In the genomic region with DNA sequence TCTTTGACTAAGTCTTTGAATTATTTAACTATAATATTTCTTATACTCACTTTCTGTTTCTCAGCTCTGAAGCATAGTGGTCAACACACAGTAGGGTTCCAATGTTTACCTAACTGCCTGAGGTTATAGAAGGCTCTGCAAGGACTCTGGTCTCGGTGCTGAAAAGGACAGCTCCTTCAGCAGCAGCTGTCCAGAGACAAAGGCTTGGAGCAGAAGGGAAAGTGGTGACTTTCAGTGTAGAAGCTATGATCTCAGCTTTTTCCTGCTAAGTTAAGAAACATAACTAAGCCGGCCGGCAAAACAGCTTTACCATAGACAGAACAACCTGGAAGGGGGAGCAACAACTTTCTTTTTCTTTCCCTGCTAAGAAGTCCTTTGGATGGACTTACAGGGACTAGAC, we compare ENCODE assay signal across 10 mouse cellular contexts. TPM values are rescaled to one million over a fixed set of nuclear protein-coding genes. Genes with fewer than 3 reads are reported as not detected.
DNase-seq lines count a peak whose midpoint lies in the region; ATAC-seq and TF ChIP-seq lines count a peak whose summit lies in the region.
"Had no signal": no experiment of that assay in that cellular context is flagged by ENCODE, and none has a peak within 500 bp of the region (broad histone marks: within the 10 kb centered on the region; RNA-seq: fewer than 3 reads in every experiment).

No protein-coding gene starts in this region.

- H3K9me3 ChIP-seq in CH12.LX (replicated peaks; ENCODE audit: low read length), result peaks cover 3% of the 10 kb centered on the region
- no peaks in the 10 kb centered on the region for H3K9me3 ChIP-seq in limb, embryonic 10.5 days (replicated peaks)
- no peaks in the 10 kb centered on the region for H3K9me3 ChIP-seq in forebrain, embryonic 15.5 days

- no peak for TF ChIP-seq EP300 in CH12.LX (IDR thresholded peaks at IDR 0.05; ENCODE audit: low read length)

- no peak overlapping the region for H3K9ac ChIP-seq in CH12.LX (ENCODE audit: insufficient read depth, low read depth)
- no peak overlapping the region for H3K9ac ChIP-seq in forebrain, embryonic 15.5 days (replicated peaks)
- H3K9ac ChIP-seq: liver, postnatal 0 days had no signal

- peaks cover 26% of the 10 kb centered on the region for H3K27me3 ChIP-seq in CH12.LX (replicated peaks)
- H3K27me3 ChIP-seq in limb, embryonic 10.5 days (ENCODE audit: low read depth, poor library complexity, severe bottlenecking), result peaks cover 33% of the 10 kb centered on the region
- no peaks in the 10 kb centered on the region for H3K27me3 ChIP-seq in forebrain, embryonic 15.5 days

- H3K79me2 ChIP-seq in CH12.LX (replicated peaks; ENCODE audit: control insufficient read depth, extremely low read depth, insufficient read depth, poor library complexity, severe bottlenecking), result no peaks in the 10 kb centered on the region

- no peak for TF ChIP-seq RAD21 in CH12.LX (IDR thresholded peaks at IDR 0.05; ENCODE audit: low read depth, low read length)

- H3K4me1 ChIP-seq in CH12.LX (ENCODE audit: control insufficient read depth in 1 of 2, insufficient read depth in 2 of 2), result peaks cover 7% of the 10 kb centered on the region in 2 experiments
- peaks cover 12% of the 10 kb centered on the region for H3K4me1 ChIP-seq in limb, embryonic 10.5 days
- peaks cover 21% of the 10 kb centered on the region for H3K4me1 ChIP-seq in forebrain, embryonic 15.5 days

- ATAC-seq in forebrain, embryonic 15.5 days (replicated peaks), result no peak
- ATAC-seq: liver, postnatal 0 days had no signal

- H3K4me3 ChIP-seq in CH12.LX (replicated peaks in 1 of 3; ENCODE audit: low read depth in 2 of 3, low read length in 2 of 3, poor library complexity in 1 of 3), result no peak overlapping the region
- H3K4me3 ChIP-seq in limb, embryonic 10.5 days, result no peak overlapping the region
- no peak overlapping the region for H3K4me3 ChIP-seq in forebrain, embryonic 15.5 days

- in situ Hi-C loops in CH12.LX (cut with MboI; ENCODE audit: low pct_ligation_motif_present, low pct_unique_long_range_greater_than_20kb, low sequenced_read_pairs), result no loop called here

- DNase-seq in kidney, postnatal 10 days, result peak; percentile 57
- no peak for DNase-seq in kidney, adult 8-10 months
- DNase-seq in CH12.LX (ENCODE audit: extremely low read depth) (peak; percentile 25), NIH3T3 (ENCODE audit: low read depth) (peak; percentile 80)
- DNase-seq in limb, embryonic 10.5 days (ENCODE audit: low spot score), result peak; percentile 60
- DNase-seq in cerebellum, adult 11-12 months, result no peak
- DNase-seq: cerebellum, postnatal 36 days; layer of hippocampus, adult 9-11 months; liver, postnatal 0 days had no signal

- no peak for TF ChIP-seq CTCF in CH12.LX (conservative IDR thresholded peaks at IDR 0.05 in 1 of 2, IDR thresholded peaks at IDR 0.05 in 1 of 2; ENCODE audit: low read depth in 2 of 2, low read length in 2 of 2)

- 62% methylated on average over 3 of the region's 3 CpGs for WGBS in limb, embryonic 10.5 days
- 52% methylated on average over 3 of the region's 3 CpGs for WGBS in forebrain, embryonic 15.5 days

- no peaks in the 10 kb centered on the region for H3K36me3 ChIP-seq in CH12.LX (replicated peaks in 1 of 2; ENCODE audit: control insufficient read depth in 1 of 2, insufficient read depth in 1 of 2, low read length in 1 of 2)
- H3K36me3 ChIP-seq in limb, embryonic 10.5 days, result no peaks in the 10 kb centered on the region
- peaks cover 8% of the 10 kb centered on the region; the same call in 1 of the 2 replicates for H3K36me3 ChIP-seq in forebrain, embryonic 15.5 days

- H3K4me2 ChIP-seq in CH12.LX (ENCODE audit: insufficient read depth, low read depth, poor library complexity, severe bottlenecking), result no peak overlapping the region
- no peak overlapping the region for H3K4me2 ChIP-seq in forebrain, embryonic 15.5 days (replicated peaks)

- dilution Hi-C loops in CH12.LX (cut with MboI; ENCODE audit: extremely low pct_ligation_motif_present, extremely low pct_unique_long_range_greater_than_20kb, low sequenced_read_pairs), result no loop called here

- no peak for TF ChIP-seq POLR2A in CH12.LX (IDR thresholded peaks at IDR 0.05; ENCODE audit: low read depth, low read length)

- H3K27ac ChIP-seq in CH12.LX (ENCODE audit: insufficient read depth, low read depth), result no peak overlapping the region
- no peak overlapping the region for H3K27ac ChIP-seq in limb, embryonic 10.5 days
- no peak overlapping the region for H3K27ac ChIP-seq in forebrain, embryonic 15.5 days (replicated peaks)

TF ChIP-seq in CH12.LX, 34 proteins besides CTCF, POLR2A, EP300 and RAD21:
- no peak for TF ChIP-seq MXI1 (IDR thresholded peaks at IDR 0.05; ENCODE audit: low read depth, low read length)
- TF ChIP-seq HCFC1 (IDR thresholded peaks at IDR 0.05; ENCODE audit: low read depth, low read length), result no peak
- TF ChIP-seq BHLHE40 (IDR thresholded peaks at IDR 0.05; ENCODE audit: low read depth, low read length), result no peak
- no peak for TF ChIP-seq KAT2A (IDR thresholded peaks at IDR 0.05; ENCODE audit: insufficient replicate concordance, low read length)
- no peak for TF ChIP-seq UBTF (IDR thresholded peaks at IDR 0.05; ENCODE audit: low read depth, low read length)
- peak; percentile 92 for TF ChIP-seq SIN3A (IDR thresholded peaks at IDR 0.05; ENCODE audit: low read length)
- TF ChIP-seq USF2 (conservative IDR thresholded peaks at IDR 0.05; ENCODE audit: low read depth, low read length), result no peak

RNA-seq across cellular contexts. Expression of gene Map3k9, which starts 4.8 kb away (rescaled TPM):
- total RNA-seq in CH12.LX (2012; rRNA removed) (0.34 and 0.38 TPM in 2 replicates), CH12.LX (2014; rRNA removed) (not detected in 2 replicates)
- 0.10 and 0.13 TPM in 2 replicates for polyA plus RNA-seq in CH12.LX (2012; ENCODE audit: insufficient read length, low read depth)
- 0.66 and 0.67 TPM in 2 replicates for polyA plus RNA-seq in limb, embryonic 10.5 days (2016; fragmentation: Nextera tagmentation; extraction: Ambion mirVana)
- 7.1 and 7.9 TPM in 2 replicates for polyA plus RNA-seq in forebrain, embryonic 15.5 days (2015; fragmentation: Nextera tagmentation; extraction: Ambion mirVana)

Comparison
In these comparisons a context has a peak if more than half of its experiments do, and no peak if none do; other contexts are left out.
1. DNase-seq: peak in kidney, postnatal 10 days (single experiment), CH12.LX (single experiment), NIH3T3 (single experiment) and limb, embryonic 10.5 days (single experiment); none in kidney, adult 8-10 months (0 of 2) and cerebellum, adult 11-12 months (single experiment).